ENCODE assay signal across 9 mouse cellular contexts in genomic region chr5:122731321-122731720, GRCm38 (mm10). TPM values are rescaled to one million over a fixed set of nuclear protein-coding genes. Genes with fewer than 3 reads are reported as not detected.
DNase-seq lines count a peak whose midpoint lies in the region; ATAC-seq and TF ChIP-seq lines count a peak whose summit lies in the region.
"Had no signal": no experiment of that assay in that cellular context is flagged by ENCODE, and none has a peak within 500 bp of the region (broad histone marks: within the 10 kb centered on the region; RNA-seq: fewer than 3 reads in every experiment).

No protein-coding gene starts in this region.

- H3K9me3 ChIP-seq in forebrain, embryonic 10.5 days, result no peaks in the 10 kb centered on the region
- H3K9me3 ChIP-seq in forebrain, embryonic 12.5 days, result no peaks in the 10 kb centered on the region
- no peaks in the 10 kb centered on the region for H3K9me3 ChIP-seq in intestine, postnatal 0 days (ENCODE audit: control insufficient read depth)
- no peaks in the 10 kb centered on the region for H3K9me3 ChIP-seq in limb, embryonic 10.5 days (replicated peaks)
- H3K9me3 ChIP-seq in stomach, postnatal 0 days (ENCODE audit: control insufficient read depth, low read length), result no peaks in the 10 kb centered on the region
- H3K9me3 ChIP-seq: neural tube, embryonic 12.5 days had no signal

- WGBS in forebrain, embryonic 10.5 days, result 68% methylated on average over 8 of the region's 8 CpGs
- 72% methylated on average over 8 of the region's 8 CpGs for whole genome bisulfite sequencing in forebrain, embryonic 12.5 days
- whole genome bisulfite sequencing in intestine, postnatal 0 days, result 65% methylated on average over 8 of the region's 8 CpGs
- 71% methylated on average over 8 of the region's 8 CpGs for WGBS in limb, embryonic 10.5 days
- 68% methylated on average over 8 of the region's 8 CpGs for WGBS in stomach, postnatal 0 days

- H3K27me3 ChIP-seq in forebrain, embryonic 10.5 days (ENCODE audit: poor library complexity, severe bottlenecking), result no peaks in the 10 kb centered on the region
- no peaks in the 10 kb centered on the region for H3K27me3 ChIP-seq in forebrain, embryonic 12.5 days
- H3K27me3 ChIP-seq in intestine, postnatal 0 days (replicated peaks; ENCODE audit: control insufficient read depth, insufficient read depth, low read length), result no peaks in the 10 kb centered on the region
- no peaks in the 10 kb centered on the region for H3K27me3 ChIP-seq in limb, embryonic 10.5 days (ENCODE audit: low read depth, poor library complexity, severe bottlenecking)
- H3K27me3 ChIP-seq in stomach, postnatal 0 days (ENCODE audit: control insufficient read depth, insufficient read depth, low read length), result no peaks in the 10 kb centered on the region; the same call in 1 of the 2 replicates
- H3K27me3 ChIP-seq: neural tube, embryonic 12.5 days had no signal

- H3K4me2 ChIP-seq in forebrain, embryonic 12.5 days, result no peak overlapping the region
- no peak overlapping the region for H3K4me2 ChIP-seq in intestine, postnatal 0 days (replicated peaks; ENCODE audit: low read depth)
- H3K4me2 ChIP-seq in stomach, postnatal 0 days (replicated peaks; ENCODE audit: low read depth), result no peak overlapping the region

- TF ChIP-seq CTCF in intestine, postnatal 0 days (IDR thresholded peaks at IDR 0.05; ENCODE audit: low read depth), result peak; percentile 87
- peak; percentile 85 for TF ChIP-seq CTCF in stomach, postnatal 0 days (IDR thresholded peaks at IDR 0.05; ENCODE audit: low read depth)

- peak; percentile 53 for DNase-seq in forebrain, embryonic 10.5 days (ENCODE audit: extremely low spot score, low spot score)
- DNase-seq in brain, adult 2 months (ENCODE audit: low read depth, low spot score), result peak; percentile 64
- peak; percentile 49 to 72 for DNase-seq in frontal cortex, postnatal 36 days (ENCODE audit: low spot score in 2 of 2)
- DNase-seq in limb, embryonic 10.5 days (ENCODE audit: low spot score), result peak; percentile 65
- DNase-seq in monocyte, adult 2 months (ENCODE audit: low read depth in 1 of 2, low spot score in 2 of 2), result peak; percentile 21 to 54
- peak; percentile 72 for DNase-seq in stomach, postnatal 0 days (ENCODE audit: low spot score)

- peaks cover 19% of the 10 kb centered on the region for H3K4me1 ChIP-seq in forebrain, embryonic 10.5 days
- peaks cover 16% of the 10 kb centered on the region for H3K4me1 ChIP-seq in forebrain, embryonic 12.5 days
- H3K4me1 ChIP-seq in intestine, postnatal 0 days (replicated peaks; ENCODE audit: control insufficient read depth, insufficient read depth, low read length), result no peaks in the 10 kb centered on the region
- H3K4me1 ChIP-seq in limb, embryonic 10.5 days, result peaks cover 26% of the 10 kb centered on the region
- 0 out of 2 replicates have a peak, but pooled peaks cover 2% of the 10 kb centered on the region for H3K4me1 ChIP-seq in stomach, postnatal 0 days (replicated peaks; ENCODE audit: control insufficient read depth, insufficient read depth)
- H3K4me1 ChIP-seq: neural tube, embryonic 12.5 days had no signal

- no peak for TF ChIP-seq EP300 in stomach, postnatal 0 days (optimal IDR thresholded peaks at IDR 0.05)

- H3K9ac ChIP-seq in forebrain, embryonic 12.5 days, result no peak overlapping the region
- no peak overlapping the region for H3K9ac ChIP-seq in intestine, postnatal 0 days (ENCODE audit: low read depth, low read length)
- peak overlapping the region; percentile 13; the same call in 1 of the 2 replicates for H3K9ac ChIP-seq in stomach, postnatal 0 days (ENCODE audit: low read length)
- H3K9ac ChIP-seq: neural tube, embryonic 12.5 days had no signal

- H3K36me3 ChIP-seq in forebrain, embryonic 10.5 days (replicated peaks), result peaks cover 16% of the 10 kb centered on the region
- H3K36me3 ChIP-seq in forebrain, embryonic 12.5 days (replicated peaks), result peaks cover 4% of the 10 kb centered on the region; the same call in 1 of the 2 replicates
- H3K36me3 ChIP-seq in intestine, postnatal 0 days (ENCODE audit: control insufficient read depth, insufficient read depth), result peaks cover 27% of the 10 kb centered on the region; the same call in 1 of the 2 replicates
- H3K36me3 ChIP-seq in limb, embryonic 10.5 days, result peaks cover 21% of the 10 kb centered on the region
- H3K36me3 ChIP-seq in stomach, postnatal 0 days (ENCODE audit: control insufficient read depth, insufficient read depth, low read length), result no peaks in the 10 kb centered on the region; the same call in 1 of the 2 replicates

- no peak overlapping the region for H3K4me3 ChIP-seq in forebrain, embryonic 10.5 days
- H3K4me3 ChIP-seq in forebrain, embryonic 12.5 days (replicated peaks), result no peak overlapping the region
- no peak overlapping the region for H3K4me3 ChIP-seq in intestine, postnatal 0 days (ENCODE audit: low read depth, low read length)
- no peak overlapping the region for H3K4me3 ChIP-seq in limb, embryonic 10.5 days
- no peak overlapping the region for H3K4me3 ChIP-seq in stomach, postnatal 0 days (ENCODE audit: low read depth, low read length)
- H3K4me3 ChIP-seq: neural tube, embryonic 12.5 days had no signal

- peak overlapping the region; percentile 41 for H3K27ac ChIP-seq in forebrain, embryonic 10.5 days
- no peak overlapping the region for H3K27ac ChIP-seq in forebrain, embryonic 12.5 days
- H3K27ac ChIP-seq in intestine, postnatal 0 days (ENCODE audit: low read depth, low read length), result peak overlapping the region; percentile 57; the same call in 1 of the 2 replicates
- peak overlapping the region; percentile 78 for H3K27ac ChIP-seq in limb, embryonic 10.5 days
- H3K27ac ChIP-seq in stomach, postnatal 0 days (replicated peaks), result peak overlapping the region; percentile 70
- H3K27ac ChIP-seq: neural tube, embryonic 12.5 days had no signal

- ATAC-seq in forebrain, embryonic 12.5 days (ENCODE audit: low FRiP score), result no peak
- ATAC-seq in intestine, postnatal 0 days, result 0 out of 2 replicates have a peak, but pooled peaks have one; percentile 26
- ATAC-seq in stomach, postnatal 0 days (ENCODE audit: low FRiP score, low TSS enrichment), result no peak

RNA-seq across cellular contexts. Expression of gene P2rx4, which starts 24.0 kb away (rescaled TPM):
- 4.4 and 5.2 TPM in 2 replicates for polyA plus RNA-seq in forebrain, embryonic 10.5 days (2016; fragmentation: Nextera tagmentation; extraction: Ambion mirVana)
- polyA plus RNA-seq in forebrain, embryonic 12.5 days (2016; fragmentation: Nextera tagmentation; extraction: Ambion mirVana), result 5.6 and 6.6 TPM in 2 replicates
- 90.3 and 104 TPM in 2 replicates for polyA plus RNA-seq in intestine, postnatal 0 days (2015; fragmentation: Nextera tagmentation; extraction: Ambion mirVana)
- polyA plus RNA-seq in limb, embryonic 10.5 days (2016; fragmentation: Nextera tagmentation; extraction: Ambion mirVana), result 3.5 and 4.1 TPM in 2 replicates
- 22.8 and 24.7 TPM in 2 replicates for polyA plus RNA-seq in stomach, postnatal 0 days (2015; fragmentation: Nextera tagmentation; extraction: Ambion mirVana)

RNA-seq across cellular contexts. Expression of gene Camkk2, which starts 47.9 kb away (rescaled TPM):
- polyA plus RNA-seq in forebrain, embryonic 10.5 days (2016; fragmentation: Nextera tagmentation; extraction: Ambion mirVana), result 22.6 and 24.1 TPM in 2 replicates
- polyA plus RNA-seq in forebrain, embryonic 12.5 days (2016; fragmentation: Nextera tagmentation; extraction: Ambion mirVana), result 34.5 and 35.1 TPM in 2 replicates
- polyA plus RNA-seq in intestine, postnatal 0 days (2015; fragmentation: Nextera tagmentation; extraction: Ambion mirVana), result 11.0 and 13.4 TPM in 2 replicates
- polyA plus RNA-seq in limb, embryonic 10.5 days (2016; fragmentation: Nextera tagmentation; extraction: Ambion mirVana), result 29.3 and 30.0 TPM in 2 replicates
- 16.3 and 16.6 TPM in 2 replicates for polyA plus RNA-seq in stomach, postnatal 0 days (2015; fragmentation: Nextera tagmentation; extraction: Ambion mirVana)
